Mouse (Mus musculus) bone marrow, adult 2 months (tissue): ENCODE measurements around the gene Brd9.

Experiments
- CTCF ChIP-seq: fragments of 200-500 bp; IDR thresholded peaks from 2 replicates; pipeline ENCODE4 v1.5.1; 2011; ENCODE audit warnings: low read length, control low read depth; ENCODE audit not compliant: control insufficient read depth, insufficient read depth
- POLR2A ChIP-seq: fragments of 200-500 bp; IDR thresholded peaks from 2 replicates; pipeline ENCODE4 v1.6.1; 2011; ENCODE audit warnings: low read depth, mild to moderate bottlenecking, control low read depth, low read length, borderline replicate concordance; ENCODE audit not compliant: control insufficient read depth

DNA sequence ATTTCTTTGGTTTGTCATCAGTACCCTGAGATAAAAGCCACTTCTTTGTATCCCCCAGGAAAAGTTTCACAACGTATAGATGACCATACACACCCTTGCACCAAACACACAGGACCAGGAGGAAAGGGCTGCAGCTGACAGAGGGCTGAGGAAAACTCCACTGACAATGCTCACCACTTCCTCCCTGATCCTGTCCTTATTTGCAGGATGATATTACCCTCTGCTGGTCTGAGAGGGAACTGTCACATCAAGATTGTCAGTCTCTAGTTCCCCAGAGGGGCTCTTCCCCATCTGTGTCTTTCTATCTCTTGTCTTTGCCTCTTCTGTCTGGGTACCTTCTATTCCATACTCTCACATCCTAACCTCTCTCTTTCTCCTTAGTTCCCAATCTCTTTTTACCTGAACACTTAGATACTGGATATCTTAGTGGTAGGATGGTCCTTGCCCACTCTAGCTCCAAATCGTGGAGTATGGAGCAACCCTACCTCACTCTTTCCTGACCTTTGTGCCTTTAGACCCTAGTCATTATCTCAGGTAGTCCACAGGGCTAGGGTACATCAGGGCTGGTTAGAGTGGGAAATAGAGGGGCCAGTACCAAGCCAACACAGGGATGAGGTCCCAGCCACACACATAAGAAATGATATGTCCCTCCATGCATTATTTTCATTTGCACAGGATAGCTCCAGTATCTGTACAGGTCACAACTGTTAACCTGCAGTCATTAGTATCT is 29.8 kb upstream of the Brd9 start:
- TF ChIP-seq POLR2A = no peak
- peak; percentile 25; the same call in 1 of the 2 replicates for TF ChIP-seq CTCF
